Mouse (Mus musculus): ENCODE measurements around the gene Lrrc3c.
A peak's percentile ranks its signal among the peaks of the same experiment; 100 is the strongest.
"Not testable (repeated sequence)": the region's sequence is repeated elsewhere in the genome, so short reads cannot be mapped to it uniquely, and the experiment has no call there.

Gene Lrrc3c

GRCm38 (mm10) chr11:98586087-98586891 lies 11.8 kb upstream of the Lrrc3c start:
- DNase-seq (ENCODE audit: low read depth, low spot score), result no peak

GRCm38 (mm10) chr11:98586892-98587563 lies 11.1 kb upstream of the Lrrc3c start, which contains the start of gene Ormdl3:
Ormdl3 (minus strand) TSS chr11:98587368.
- peak; percentile 99 for DNase-seq (ENCODE audit: low read depth, low spot score)

- peak; percentile 64 for DNase-seq (ENCODE audit: low read depth, low spot score)
Measured at GRCm38 (mm10) chr11:98587684-98588546, 10.2 kb upstream of the Lrrc3c start.

- no peak for DNase-seq (ENCODE audit: low read depth, low spot score)
Measured at GRCm38 (mm10) chr11:98588833-98589281, 9.2 kb upstream of the Lrrc3c start.

- DNase-seq (ENCODE audit: low read depth, low spot score), result no peak
Measured at GRCm38 (mm10) chr11:98589306-98589705, 8.8 kb upstream of the Lrrc3c start.

- DNase-seq (ENCODE audit: low read depth, low spot score), result peak; percentile 45
Measured at GRCm38 (mm10) chr11:98590548-98591445, 7.3 kb upstream of the Lrrc3c start.

DNA sequence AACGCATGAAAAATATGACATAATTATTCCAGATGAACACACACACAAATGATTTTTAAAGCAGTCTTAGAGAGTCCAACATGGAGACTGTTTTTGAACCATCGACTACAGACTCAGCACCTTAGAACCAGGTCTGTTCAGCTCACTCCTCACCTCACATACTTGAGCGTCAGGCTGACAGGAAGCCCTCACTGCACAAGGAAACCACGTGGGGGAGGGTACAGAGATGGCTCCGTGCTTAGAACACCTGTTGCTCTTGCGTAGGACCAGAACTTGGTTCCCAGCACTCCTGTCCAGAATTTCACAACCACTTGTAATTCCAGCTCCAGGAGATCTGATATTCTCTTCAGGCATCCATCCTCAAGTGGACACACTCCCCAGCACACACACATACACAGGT lies 3.1 kb upstream of the Lrrc3c start:
- DNase-seq (ENCODE audit: low read depth, low spot score), result no peak

DNA sequence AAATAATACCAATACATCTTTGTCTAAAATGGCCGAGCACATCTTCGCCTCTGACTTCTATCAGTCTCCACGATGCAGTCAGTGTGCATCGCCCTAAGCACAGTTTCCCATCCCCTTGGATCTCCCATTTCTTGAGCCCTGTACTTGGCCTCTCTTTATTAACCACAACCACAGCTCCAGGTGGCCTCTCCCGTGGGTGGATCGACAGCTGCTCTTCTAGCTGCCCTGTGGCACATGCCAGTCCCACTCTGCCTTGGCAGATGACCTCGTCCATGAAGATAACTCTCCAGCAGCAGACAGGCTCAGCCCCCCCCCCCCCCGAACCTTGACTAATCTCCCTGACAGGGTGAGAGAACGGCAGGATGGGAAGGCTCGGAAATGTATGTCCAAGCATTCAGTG lies 2.6 kb upstream of the Lrrc3c start:
- DNase-seq (ENCODE audit: low read depth, low spot score), result no peak

DNA sequence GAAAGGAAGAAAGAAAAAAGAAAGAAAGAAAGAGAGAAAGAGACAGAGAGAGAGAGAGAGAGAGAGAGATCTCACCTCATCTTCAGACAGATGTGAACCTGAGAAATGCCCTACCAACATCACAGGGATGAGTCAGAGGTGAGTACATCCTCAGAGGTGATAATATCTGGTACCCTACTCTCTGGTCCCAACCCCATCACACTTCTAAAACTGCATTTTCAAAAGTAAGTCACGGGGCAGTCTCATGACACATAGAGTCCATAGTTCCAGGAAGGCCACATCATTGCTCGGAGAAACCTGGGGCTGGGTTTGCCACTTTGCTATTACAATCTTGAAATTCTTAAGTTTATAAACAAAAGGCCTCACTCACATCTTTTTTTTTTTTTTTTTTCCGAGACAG lies 2.1 kb upstream of the Lrrc3c start:
- no peak for DNase-seq (ENCODE audit: low read depth, low spot score)

GRCm38 (mm10) chr11:98597363-98597762 lies 728 bp upstream of the Lrrc3c start:
- DNase-seq (ENCODE audit: low read depth, low spot score), result peak; percentile 70

DNA sequence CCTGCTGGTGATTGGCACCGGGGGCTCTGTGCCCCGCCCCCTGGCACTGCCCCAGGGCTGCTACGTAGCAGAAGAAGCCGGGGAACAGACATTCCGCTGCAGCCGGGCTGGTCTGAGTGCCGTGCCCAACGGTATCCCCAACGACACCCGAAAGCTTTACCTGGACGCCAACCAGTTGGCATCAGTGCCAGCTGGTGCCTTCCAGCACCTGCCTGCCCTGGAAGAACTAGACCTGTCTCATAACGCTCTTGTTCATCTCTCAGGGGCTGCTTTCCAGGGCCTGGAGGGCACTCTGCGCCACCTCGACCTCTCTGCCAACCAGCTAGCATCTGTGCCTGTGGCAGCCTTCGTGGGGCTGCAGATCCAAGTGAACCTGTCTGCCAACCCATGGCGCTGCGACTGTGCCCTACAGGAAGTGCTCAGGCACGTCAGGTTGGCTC lies 780 bp downstream of the Lrrc3c start:
- no peak for DNase-seq (ENCODE audit: low read depth, low spot score)

DNA sequence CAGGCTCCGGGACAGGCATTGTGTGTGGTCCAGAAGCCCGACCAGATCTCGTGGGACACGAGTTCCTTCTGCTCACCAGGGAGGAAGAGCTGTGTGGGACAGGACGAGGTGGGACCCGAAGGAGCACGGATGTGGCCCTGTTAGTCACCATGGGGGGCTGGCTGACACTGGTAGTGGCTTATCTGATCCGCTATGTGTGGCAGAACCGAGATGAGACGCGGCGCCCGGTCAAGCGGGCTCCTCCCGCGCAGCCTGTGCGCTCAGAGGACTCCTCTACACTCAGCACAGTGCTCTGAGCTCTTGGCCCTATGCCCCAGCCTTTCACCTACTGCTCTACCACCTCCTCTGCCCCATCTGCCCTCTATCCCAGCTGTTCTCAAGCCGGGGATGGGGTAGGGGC lies 1.2 kb downstream of the Lrrc3c start:
- no peak for DNase-seq (ENCODE audit: low read depth, low spot score)

DNA sequence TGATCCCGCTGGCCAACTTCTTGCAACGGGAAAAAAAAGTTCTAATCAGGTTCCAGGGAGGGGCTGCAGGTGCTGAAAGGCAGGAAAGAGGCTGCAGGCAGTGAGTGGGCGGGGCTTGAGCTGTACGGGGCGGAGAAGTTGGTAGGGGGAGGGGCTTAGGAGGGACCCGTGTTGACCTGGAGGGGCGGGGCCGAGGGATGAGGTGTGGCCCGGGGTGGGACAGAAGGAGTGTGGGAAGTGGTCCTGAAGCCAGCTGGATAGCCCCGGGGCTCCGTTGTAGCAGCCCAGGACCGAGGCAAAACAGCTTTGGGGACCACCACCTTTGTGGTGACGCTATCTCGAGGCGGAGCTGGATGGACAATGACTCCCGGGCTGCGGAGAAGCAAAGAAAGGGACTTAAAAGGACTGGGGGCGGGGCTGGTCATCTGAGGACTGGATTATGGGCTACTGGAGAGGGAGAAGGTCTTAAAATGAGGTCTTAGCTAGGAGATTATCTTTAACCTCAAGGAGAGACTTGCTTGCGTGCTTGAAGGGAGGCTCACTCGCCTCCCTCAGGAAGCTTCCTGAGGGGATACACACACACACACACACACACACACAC lies 4.1 kb downstream of the Lrrc3c start:
- peak; percentile 66 for DNase-seq (ENCODE audit: low read depth, low spot score)

DNA sequence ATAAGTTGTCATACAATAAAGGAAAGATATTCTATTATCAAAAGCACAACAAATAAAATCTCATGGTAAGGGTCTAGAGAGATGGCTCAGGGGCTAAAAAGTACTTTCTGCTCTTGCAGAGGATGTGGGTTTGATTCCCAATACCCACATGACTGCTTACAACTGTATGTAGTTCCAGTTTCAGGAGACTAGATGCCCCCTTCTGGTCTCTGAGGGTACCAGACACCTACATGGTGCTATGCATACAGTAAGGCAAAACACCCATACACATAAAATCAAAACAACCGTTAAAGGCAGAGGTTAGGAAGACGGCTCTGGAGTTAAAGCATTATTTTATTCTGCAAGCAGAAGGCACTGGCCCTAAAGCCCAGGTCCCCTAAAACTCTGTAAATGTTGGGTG lies 5.9 kb downstream of the Lrrc3c start:
- DNase-seq (ENCODE audit: low read depth, low spot score), result no peak

DNA sequence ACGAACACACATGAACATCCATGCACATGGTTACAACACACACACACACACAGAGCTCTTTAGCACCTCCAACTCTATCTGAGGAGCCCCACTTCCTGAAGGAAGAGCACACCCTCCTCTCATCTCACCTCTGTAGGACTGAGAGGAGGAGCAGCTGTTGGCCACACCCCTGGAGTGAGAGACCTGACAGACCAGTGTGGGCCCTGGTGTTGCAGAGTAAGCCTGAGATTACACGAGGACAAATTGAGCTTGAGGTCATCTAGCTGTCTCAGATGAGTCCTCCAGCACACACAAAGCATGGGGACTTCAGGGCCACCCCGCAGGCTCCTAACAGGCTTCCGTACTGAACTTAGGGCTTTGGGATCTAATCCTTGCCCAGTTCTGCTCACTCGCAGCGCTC lies 6.8 kb downstream of the Lrrc3c start:
- not testable (repeated sequence) for DNase-seq (ENCODE audit: low read depth, low spot score)

DNA sequence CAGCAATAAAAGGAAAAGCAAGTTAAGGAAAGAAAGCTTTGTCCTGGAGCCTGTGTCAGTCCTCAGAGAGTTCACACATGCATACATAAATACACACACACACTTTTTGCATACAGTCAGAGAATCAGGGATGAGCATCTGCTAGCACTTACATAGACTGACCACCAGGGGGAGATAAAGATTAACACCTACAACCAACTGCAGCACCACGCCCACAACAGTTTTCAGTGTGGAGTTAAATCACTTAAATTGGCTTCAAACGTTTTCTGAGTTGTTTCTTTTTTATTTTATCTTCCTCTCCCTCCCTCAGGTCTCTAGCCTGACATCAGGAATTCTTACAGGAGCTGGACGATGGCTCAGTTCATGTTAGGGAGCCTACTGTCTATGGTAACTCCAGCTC lies 8.7 kb downstream of the Lrrc3c start:
- peak; percentile 67 for DNase-seq (ENCODE audit: low read depth, low spot score)

DNA sequence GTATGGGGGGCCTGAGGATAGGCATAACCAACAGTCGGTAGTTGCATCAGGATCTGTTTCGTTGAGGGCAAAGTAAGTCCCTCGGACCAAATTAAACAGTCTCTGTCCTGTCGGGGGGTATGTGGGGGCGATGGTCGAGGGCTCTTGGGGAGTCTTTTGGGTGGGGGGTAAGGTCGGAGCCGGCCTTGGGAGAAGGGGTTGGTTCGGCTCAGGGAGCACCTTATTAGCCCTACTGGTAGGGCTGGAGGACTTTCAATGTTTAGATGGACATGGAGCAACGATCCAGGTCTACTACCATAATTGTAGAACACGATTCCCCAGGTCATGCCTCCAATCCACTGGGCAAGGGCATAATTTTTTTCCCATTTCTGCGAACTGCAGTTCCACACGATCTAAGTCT lies 22.7 kb downstream of the Lrrc3c start:
- no peak for DNase-seq (ENCODE audit: low read depth, low spot score)

- not testable (repeated sequence) for DNase-seq (ENCODE audit: low read depth, low spot score)
Measured at GRCm38 (mm10) chr11:98623981-98624380, 25.9 kb downstream of the Lrrc3c start.

- DNase-seq (ENCODE audit: low read depth, low spot score), result not testable (repeated sequence)
Measured at GRCm38 (mm10) chr11:98624381-98624780, 26.3 kb downstream of the Lrrc3c start.

DNA sequence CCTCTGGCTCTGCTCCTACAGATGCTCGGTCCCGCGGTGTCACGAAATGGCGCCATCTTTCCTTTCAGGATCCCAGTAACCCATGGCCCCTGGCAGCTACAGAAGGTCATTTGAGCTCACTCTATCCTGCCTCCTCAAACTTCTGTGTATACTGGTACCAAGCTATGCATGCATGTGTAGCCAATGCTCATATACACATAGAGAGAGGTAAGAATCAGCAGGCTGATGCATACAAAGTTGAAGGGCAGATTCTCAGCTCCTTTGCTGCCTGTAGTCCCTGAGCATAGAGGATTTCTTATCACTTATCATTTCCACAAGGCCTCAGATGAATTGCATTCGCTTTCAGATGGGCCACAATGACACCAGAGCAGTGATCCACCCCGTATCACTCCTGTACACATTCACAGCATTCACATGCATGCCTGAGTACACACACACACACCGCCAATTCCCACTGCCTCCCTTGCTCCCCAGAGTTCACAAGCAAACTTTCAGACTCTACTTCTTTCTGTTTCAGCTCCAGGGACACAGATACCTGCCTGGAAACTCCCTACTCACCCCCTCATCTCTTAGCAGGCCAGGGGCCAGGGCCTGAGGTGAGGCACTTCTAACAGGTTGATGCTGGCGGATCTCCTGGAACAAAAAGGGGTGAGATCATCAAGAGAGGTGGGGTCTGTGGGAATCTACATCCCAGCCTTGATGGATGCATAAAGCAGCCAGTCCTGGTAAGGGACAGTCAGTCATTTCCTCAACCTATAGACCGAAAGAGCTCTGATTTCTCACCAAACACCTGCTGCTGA lies 27.7 kb downstream of the Lrrc3c start, which contains the start of the genes Gm12355 and Gsdma3:
Gene Gm12355 (minus strand): TSS at position 51 of the 800 bp plus-strand sequence.
Gene Gsdma3 (plus strand): TSS at position 750 of the 800 bp plus-strand sequence.
- no peak for DNase-seq (ENCODE audit: low read depth, low spot score)
